Mouse (Mus musculus) adrenal gland, postnatal 25 days (tissue): ENCODE results near the gene Ppm1j. TPM values are rescaled to one million over a fixed set of nuclear protein-coding genes. Genes with fewer than 3 reads are reported as not detected.
"Not testable (repeated sequence)": the region's sequence is repeated elsewhere in the genome, so short reads cannot be mapped to it uniquely, and the experiment has no call there.

Experiments used
- DNase-seq: peaks from one replicate; pipeline ENCODE4 v3.0.0; 2021; ENCODE audit warnings: mixed read lengths
- total RNA-seq: library from RNA; stranded (reverse); gene quantifications from 2 replicates; pipeline ENCODE4 v1.2.3, GENCODE M21; 2021

The Ppm1j gene
- total RNA-seq, 1 experiment from 2014 or later: 3.6 TPM

- not testable (repeated sequence) for DNase-seq
Observed at GRCm38 (mm10) chr3:104813227-104813626, 32.4 kb downstream of the Ppm1j start.

GRCm38 (mm10) chr3:104814746-104815145 lies 33.9 kb downstream of the Ppm1j start:
- DNase-seq: no peak

DNA sequence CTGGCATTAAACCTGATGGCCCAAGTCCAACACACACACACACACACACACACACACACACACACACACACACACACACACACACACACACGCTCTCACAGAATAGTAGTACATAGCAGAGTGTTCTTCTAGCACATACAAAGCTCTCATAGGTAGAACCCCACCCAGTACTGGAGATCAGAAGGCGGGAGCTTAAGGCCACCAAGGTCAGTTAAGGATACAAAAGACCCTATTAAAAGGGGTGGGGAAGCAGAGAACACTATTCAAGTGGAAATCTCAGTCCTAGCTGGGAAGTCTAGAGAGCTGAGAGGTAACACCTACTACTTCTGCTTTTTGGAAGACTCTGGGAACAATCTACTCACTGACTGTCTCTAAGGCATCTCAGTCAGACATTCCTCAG lies 34.5 kb downstream of the Ppm1j start:
- no peak for DNase-seq

DNA sequence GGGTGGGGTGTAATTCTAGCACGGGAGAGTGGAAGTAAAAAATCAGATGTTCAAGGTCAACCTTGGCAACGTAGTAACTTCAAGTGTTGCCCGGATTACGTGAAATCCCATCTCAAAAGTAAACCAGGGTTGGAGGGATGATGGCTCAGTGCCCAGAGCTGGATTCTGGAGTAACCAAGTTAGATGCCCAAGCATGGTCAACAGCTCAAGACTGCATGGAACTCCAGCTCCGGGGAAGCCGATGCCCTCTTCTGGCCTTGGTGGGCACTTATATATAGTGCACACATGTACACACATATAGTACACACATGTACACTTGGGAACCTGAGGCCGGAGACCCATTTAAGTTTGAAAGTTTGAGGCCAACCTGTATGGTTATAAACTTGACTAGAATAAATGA lies 35.3 kb downstream of the Ppm1j start:
- no peak for DNase-seq

DNA sequence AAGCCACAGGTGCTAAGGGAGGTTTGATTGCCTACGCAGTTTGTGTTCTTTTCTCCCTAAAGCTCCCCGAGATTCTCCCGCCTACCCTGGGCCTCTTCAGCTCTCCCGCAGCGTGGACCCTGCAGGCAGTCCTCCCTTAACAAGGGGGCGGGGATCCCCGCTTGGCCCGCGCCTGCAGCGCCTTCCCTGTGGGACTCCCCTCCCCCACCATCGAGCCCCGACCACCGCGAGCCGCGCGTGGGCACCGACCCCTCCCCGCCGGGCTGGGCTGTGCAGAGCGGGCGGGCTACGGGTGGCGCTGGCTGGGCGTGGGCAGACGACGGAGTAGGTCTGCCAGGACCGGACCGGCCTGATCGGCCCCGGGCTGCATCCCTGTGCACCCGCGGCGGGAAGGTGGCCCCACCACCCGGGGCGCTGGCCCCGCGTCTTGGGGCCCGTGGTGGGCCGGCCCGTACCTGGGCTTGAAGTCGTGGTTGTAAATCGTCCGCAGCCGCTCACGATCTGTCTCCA lies 36.7 kb downstream of the Ppm1j start:
- peak; percentile 65 for DNase-seq

DNA sequence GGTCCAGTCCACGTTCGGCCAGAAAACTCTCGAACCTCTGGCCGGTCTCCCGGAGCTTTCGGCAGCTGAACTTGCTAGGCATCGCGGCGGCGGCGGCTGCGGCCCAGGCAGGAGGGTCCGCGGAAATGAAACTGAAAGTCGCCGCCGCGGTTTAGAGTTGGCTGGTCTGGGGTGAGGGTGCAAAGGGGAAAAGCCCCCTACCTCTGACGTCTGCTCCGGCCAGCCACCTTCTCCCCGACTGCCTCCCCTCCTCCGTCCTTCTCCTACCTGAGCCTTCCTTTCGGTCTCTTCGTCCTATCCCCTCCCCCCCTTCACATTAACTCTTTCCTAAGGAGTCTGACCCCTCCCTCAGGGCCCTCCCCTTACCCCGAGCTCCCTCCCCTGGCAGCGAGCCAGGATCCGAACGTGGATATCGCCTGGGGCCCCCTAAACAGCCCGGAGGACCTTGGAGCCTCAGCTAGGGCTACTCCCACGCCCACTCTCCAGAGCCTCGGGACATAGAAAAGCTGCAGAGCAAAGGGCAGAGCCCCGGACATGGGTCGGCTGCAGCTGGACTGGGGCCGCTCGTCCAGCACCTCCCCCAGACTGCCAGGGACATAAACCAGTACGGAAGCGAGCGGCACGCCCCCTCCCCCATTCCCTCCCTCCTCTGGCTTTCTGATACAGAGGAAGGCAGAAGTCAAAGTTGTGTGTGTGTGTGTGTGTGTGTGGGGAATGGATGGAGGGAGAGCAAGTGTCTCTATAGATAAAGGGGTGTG lies 37.3 kb downstream of the Ppm1j start, which contains the start of gene Mov10:
Gene Mov10 (minus strand): TSS at position 573 of the 758 bp plus-strand sequence.
- DNase-seq: peak; percentile 65

GRCm38 (mm10) chr3:104818749-104819134 lies 37.9 kb downstream of the Ppm1j start:
- no peak for DNase-seq

DNA sequence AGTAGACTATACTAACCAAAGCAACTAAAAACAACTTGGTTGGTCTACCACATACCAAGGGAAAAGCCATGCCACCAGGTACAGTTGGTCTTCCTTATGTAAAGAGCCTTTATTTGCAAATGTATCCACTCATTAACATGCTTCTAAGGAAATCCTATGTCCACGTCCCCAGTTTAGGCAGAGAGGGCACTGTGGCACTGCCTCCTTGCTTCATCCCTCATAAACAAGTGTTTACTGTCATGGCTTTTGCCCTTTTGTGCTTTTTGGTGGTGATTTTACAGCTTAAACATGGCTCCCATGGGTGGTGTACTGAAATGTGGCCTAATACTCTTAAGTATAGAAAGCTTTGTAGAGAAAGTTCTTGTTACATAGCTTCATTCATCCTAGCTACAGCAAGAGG lies 39.6 kb downstream of the Ppm1j start:
- DNase-seq: no peak

DNA sequence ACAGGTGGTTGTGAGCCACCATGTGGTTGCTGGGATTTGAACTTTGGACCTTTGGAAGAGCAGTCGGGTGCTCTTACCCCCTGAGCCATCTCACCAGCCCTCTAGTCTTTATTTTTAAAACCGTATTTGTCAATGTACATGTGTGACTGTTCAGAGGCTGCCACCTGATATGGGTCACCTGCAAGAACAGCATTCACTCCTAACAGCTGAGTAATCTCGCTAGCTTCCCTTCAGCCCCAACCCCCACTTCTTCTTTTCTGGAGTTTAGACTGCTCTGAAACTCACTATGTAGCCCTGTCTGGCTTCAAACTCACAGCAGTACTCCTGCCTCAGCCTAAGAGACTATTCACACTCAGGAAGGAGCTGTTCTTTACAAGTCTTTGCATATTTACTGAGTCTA lies 41.6 kb downstream of the Ppm1j start:
- no peak for DNase-seq

Other genes starting within 250 kb of the Ppm1j start
- 26.1 and 31.4 TPM in 2 replicates for gene Slc16a1, start 142.4 kb upstream of the Ppm1j start, total RNA-seq
- gene Fam19a3, start 784 bp downstream of the Ppm1j start, total RNA-seq: 0.76 and 1.6 TPM in 2 replicates
- gene Rhoc, start 7.3 kb downstream of the Ppm1j start, total RNA-seq: 88.7 and 108 TPM in 2 replicates
- gene Mov10, start 37.5 kb downstream of the Ppm1j start, total RNA-seq: 27.2 and 33.0 TPM in 2 replicates
- gene St7l, start 82.9 kb downstream of the Ppm1j start, total RNA-seq: 49.2 and 55.8 TPM in 2 replicates
- 76.3 and 80.5 TPM in 2 replicates for gene Capza1, start 83.4 kb downstream of the Ppm1j start, total RNA-seq
- 5.8 and 7.8 TPM in 2 replicates for gene Wnt2b, start 180.9 kb downstream of the Ppm1j start, total RNA-seq